Mouse (Mus musculus): ENCODE results near the gene Sars. TPM values are rescaled to one million over a fixed set of nuclear protein-coding genes. Genes with fewer than 3 reads are reported as not detected.

Sars gene
- polyA plus RNA-seq, 1 experiment from 2014 or later: 87.2 TPM

GRCm38 (mm10) chr3:108389111-108389545 lies 55.9 kb downstream of the Sars start:
- peaks cover 12% of the 10 kb centered on the region for H3K4me1 ChIP-seq (ENCODE audit: control insufficient read depth, insufficient read depth, low read length)
- no peaks in the 10 kb centered on the region for H3K9me3 ChIP-seq (replicated peaks; ENCODE audit: control insufficient read depth, low read length)
- 0% methylated on average over 5 of the region's 5 CpGs for WGBS
- no peaks in the 10 kb centered on the region for H3K27me3 ChIP-seq (ENCODE audit: control insufficient read depth, insufficient read depth, low read length)
- peaks cover 3% of the 10 kb centered on the region; the same call in 1 of the 2 replicates for H3K36me3 ChIP-seq (ENCODE audit: control insufficient read depth, insufficient read depth)
- H3K9ac ChIP-seq (ENCODE audit: low read length): peak overlapping the region; percentile 39
- H3K4me3 ChIP-seq (ENCODE audit: low read length): no peak overlapping the region
- peak overlapping the region; percentile 52 for H3K27ac ChIP-seq (ENCODE audit: low read length)
- ATAC-seq (replicated peaks; ENCODE audit: extremely low read depth, insufficient read depth, low FRiP score): peak; percentile 78
- peak overlapping the region; percentile 40; the same call in 1 of the 2 replicates for H3K4me2 ChIP-seq (ENCODE audit: low read depth, low read length)

DNA sequence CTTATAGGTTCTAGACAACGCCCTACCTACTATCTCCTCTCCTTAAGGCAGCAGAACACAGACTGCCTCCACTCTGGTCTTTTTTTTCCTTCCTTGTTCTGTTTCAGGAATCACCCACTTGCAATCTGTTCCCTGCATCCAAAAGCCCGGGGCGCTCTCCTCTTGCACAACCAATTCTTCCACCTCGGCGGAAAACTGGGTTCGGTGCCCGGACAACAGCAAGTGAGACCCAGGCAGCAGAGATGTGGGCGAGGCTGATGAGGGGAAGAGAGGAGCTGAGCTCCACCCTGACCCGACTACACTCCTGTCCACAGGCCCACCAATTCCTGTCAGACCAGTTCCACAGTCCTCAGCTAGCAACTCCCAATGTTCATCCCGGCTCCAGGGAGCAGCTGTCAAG lies 58.8 kb downstream of the Sars start:
- Histone ChIP-seq H3K9ac (ENCODE audit: low read length) (no peak overlapping the region), H3K36me3 (ENCODE audit: control insufficient read depth, insufficient read depth) (peaks cover 3% of the 10 kb centered on the region; the same call in 1 of the 2 replicates), H3K9me3 (replicated peaks; ENCODE audit: control insufficient read depth, low read length) (no peaks in the 10 kb centered on the region), H3K27ac (ENCODE audit: low read length) (no peak overlapping the region), H3K27me3 (ENCODE audit: control insufficient read depth, insufficient read depth, low read length) (no peaks in the 10 kb centered on the region), H3K4me2 (ENCODE audit: low read depth, low read length) (no peak overlapping the region), H3K4me1 (ENCODE audit: control insufficient read depth, insufficient read depth, low read length) (peaks cover 29% of the 10 kb centered on the region), H3K4me3 (ENCODE audit: low read length) (no peak overlapping the region)
- WGBS: 89% methylated on average over 10 of the region's 10 CpGs
- ATAC-seq (replicated peaks; ENCODE audit: extremely low read depth, insufficient read depth, low FRiP score): no peak

- no peak overlapping the region for H3K27ac ChIP-seq (ENCODE audit: low read length)
- H3K9ac ChIP-seq (ENCODE audit: low read length): peak overlapping the region; percentile 72; the same call in 1 of the 2 replicates
- H3K4me2 ChIP-seq (ENCODE audit: low read depth, low read length): peak overlapping the region; percentile 70
- H3K4me3 ChIP-seq (ENCODE audit: low read length): peak overlapping the region; percentile 80
- 44% methylated on average over 2 of the region's 2 CpGs for WGBS
- H3K36me3 ChIP-seq (ENCODE audit: control insufficient read depth, insufficient read depth): peaks cover 3% of the 10 kb centered on the region; the same call in 1 of the 2 replicates
- ATAC-seq (replicated peaks; ENCODE audit: extremely low read depth, insufficient read depth, low FRiP score): no peak
- no peaks in the 10 kb centered on the region for H3K27me3 ChIP-seq (ENCODE audit: control insufficient read depth, insufficient read depth, low read length)
- H3K4me1 ChIP-seq (ENCODE audit: control insufficient read depth, insufficient read depth, low read length): peaks cover 34% of the 10 kb centered on the region
- no peaks in the 10 kb centered on the region for H3K9me3 ChIP-seq (replicated peaks; ENCODE audit: control insufficient read depth, low read length)
Observed at GRCm38 (mm10) chr3:108384425-108384824, 60.6 kb downstream of the Sars start.

GRCm38 (mm10) chr3:108383485-108384354 lies 61.3 kb downstream of the Sars start, which contains the start of gene Psrc1:
Psrc1 (plus strand) TSS chr3:108383839.
- Histone ChIP-seq H3K4me1 (ENCODE audit: control insufficient read depth, insufficient read depth, low read length) (peaks cover 34% of the 10 kb centered on the region), H3K4me3 (ENCODE audit: low read length) (peak within 1 kb of the TSS; percentile 80), H3K36me3 (ENCODE audit: control insufficient read depth, insufficient read depth) (peaks cover 3% of the 10 kb centered on the region; the same call in 1 of the 2 replicates), H3K9me3 (replicated peaks; ENCODE audit: control insufficient read depth, low read length) (no peaks in the 10 kb centered on the region), H3K4me2 (ENCODE audit: low read depth, low read length) (peak within 1 kb of the TSS; percentile 70), H3K9ac (ENCODE audit: low read length) (peak within 1 kb of the TSS; percentile 72), H3K27me3 (ENCODE audit: control insufficient read depth, insufficient read depth, low read length) (no peaks in the 10 kb centered on the region), H3K27ac (ENCODE audit: low read length) (peak within 1 kb of the TSS; percentile 52)
- ATAC-seq (replicated peaks; ENCODE audit: extremely low read depth, insufficient read depth, low FRiP score): peak; percentile 88
- 1% methylated on average over 44 of the region's 44 CpGs for WGBS

DNA sequence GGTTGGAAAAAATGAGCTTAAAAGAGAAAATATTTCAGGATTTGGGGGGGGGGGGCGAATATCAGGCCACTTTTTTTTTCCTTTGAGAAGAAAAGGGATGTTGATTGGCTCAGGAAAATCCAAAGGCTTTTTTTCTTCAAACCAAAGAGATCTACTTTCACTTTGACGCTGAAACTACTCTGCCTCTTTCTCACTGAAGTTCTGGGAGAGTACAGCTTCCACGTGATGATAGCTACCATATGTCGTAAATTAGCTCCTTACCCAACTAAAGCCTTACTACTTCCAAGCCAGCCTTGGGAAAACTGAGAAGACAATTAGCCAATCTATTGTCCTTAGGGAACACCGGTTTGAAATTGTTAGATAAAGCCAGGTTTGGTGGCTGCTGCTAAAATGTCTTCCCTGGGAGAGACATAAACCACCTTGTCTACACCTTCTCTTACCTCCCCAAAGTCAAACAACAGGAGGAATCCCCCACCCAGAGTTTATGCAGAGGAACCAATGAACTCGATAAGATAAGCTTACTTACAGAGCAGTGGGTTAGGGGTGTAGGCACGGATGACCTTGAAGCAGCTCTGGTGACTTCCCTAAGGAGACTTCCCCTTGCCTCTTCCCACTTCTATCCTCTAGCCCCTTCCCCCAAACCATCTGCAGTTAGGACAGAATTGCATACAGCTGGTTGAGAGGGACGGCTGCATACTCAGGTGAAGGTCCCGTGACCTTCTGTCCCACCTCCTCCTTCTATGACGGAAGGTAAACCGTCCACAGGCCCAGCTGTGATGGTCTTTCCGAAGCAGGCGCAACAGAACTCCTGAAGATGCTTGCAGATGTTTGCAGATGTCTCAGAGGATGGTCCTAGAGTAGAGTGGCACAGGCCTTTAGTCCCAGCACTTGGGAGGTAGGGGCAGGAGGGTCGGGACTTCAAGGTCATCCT lies 62.8 kb downstream of the Sars start:
- WGBS: 55% methylated on average over 14 of the region's 14 CpGs
- peak overlapping the region; percentile 51 for H3K4me2 ChIP-seq (ENCODE audit: low read depth, low read length)
- peak overlapping the region; percentile 21 for H3K4me3 ChIP-seq (ENCODE audit: low read length)
- ATAC-seq (replicated peaks; ENCODE audit: extremely low read depth, insufficient read depth, low FRiP score): no peak
- no peaks in the 10 kb centered on the region for H3K27me3 ChIP-seq (ENCODE audit: control insufficient read depth, insufficient read depth, low read length)
- peaks cover 3% of the 10 kb centered on the region; the same call in 1 of the 2 replicates for H3K36me3 ChIP-seq (ENCODE audit: control insufficient read depth, insufficient read depth)
- no peaks in the 10 kb centered on the region for H3K9me3 ChIP-seq (replicated peaks; ENCODE audit: control insufficient read depth, low read length)
- H3K4me1 ChIP-seq (ENCODE audit: control insufficient read depth, insufficient read depth, low read length): peaks cover 34% of the 10 kb centered on the region
- H3K27ac ChIP-seq (ENCODE audit: low read length): peak overlapping the region; percentile 34; the same call in 1 of the 2 replicates
- H3K9ac ChIP-seq (ENCODE audit: low read length): peak overlapping the region; percentile 32; the same call in 1 of the 2 replicates

GRCm38 (mm10) chr3:108380695-108381094 lies 64.3 kb downstream of the Sars start:
- Histone ChIP-seq H3K4me3 (ENCODE audit: low read length) (no peak overlapping the region), H3K4me2 (ENCODE audit: low read depth, low read length) (no peak overlapping the region)
- 86% methylated on average over 6 of the region's 6 CpGs for WGBS

DNA sequence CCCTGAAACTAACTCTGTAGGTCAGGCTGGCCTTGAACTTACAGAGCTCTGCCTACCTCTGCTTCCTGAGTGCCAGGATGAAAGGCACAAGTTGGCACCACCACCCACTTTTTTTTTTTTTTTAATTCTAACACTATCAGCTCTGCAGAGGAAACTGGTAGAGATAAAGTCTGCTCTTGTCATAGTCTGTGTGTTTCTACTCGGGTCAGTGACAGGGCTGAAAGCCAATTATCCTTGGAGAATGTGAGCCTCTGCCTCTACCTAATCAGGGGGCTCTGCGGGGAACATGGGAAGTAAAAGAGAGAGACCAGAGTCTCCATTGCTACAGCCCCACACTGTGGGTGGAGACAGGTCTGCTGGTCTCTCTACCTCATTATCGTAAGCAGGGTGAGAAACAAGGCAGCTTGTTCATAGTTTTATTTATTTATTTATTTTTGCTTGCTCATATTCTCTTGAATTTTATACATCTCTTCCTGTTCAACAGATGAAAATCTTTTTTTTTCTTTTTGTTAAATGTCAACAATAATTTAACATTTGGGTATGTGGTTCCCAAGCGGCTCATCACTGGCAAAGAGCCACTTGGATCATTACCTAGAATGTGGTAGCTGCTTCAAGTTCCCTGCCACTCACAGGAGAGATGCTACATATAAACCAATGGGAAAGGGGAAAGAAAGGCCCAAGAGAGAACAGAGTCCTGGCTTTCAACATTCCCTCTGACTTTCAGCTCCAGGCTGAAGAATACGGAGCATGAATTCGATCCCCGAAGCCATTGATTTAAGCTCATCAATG lies 65.9 kb downstream of the Sars start:
- no peak overlapping the region for H3K9ac ChIP-seq (ENCODE audit: low read length)
- 56% methylated on average over 7 of the region's 7 CpGs for WGBS
- H3K27ac ChIP-seq (ENCODE audit: low read length): peak overlapping the region; percentile 44
- H3K36me3 ChIP-seq (ENCODE audit: control insufficient read depth, insufficient read depth): no peaks in the 10 kb centered on the region
- no peak; the same call in 1 of the 2 replicates for ATAC-seq (replicated peaks; ENCODE audit: extremely low read depth, insufficient read depth, low FRiP score)
- H3K27me3 ChIP-seq (ENCODE audit: control insufficient read depth, insufficient read depth, low read length): no peaks in the 10 kb centered on the region
- H3K4me3 ChIP-seq (ENCODE audit: low read length): no peak overlapping the region
- H3K4me2 ChIP-seq (ENCODE audit: low read depth, low read length): no peak overlapping the region
- H3K9me3 ChIP-seq (replicated peaks; ENCODE audit: control insufficient read depth, low read length): no peaks in the 10 kb centered on the region
- peaks cover 25% of the 10 kb centered on the region for H3K4me1 ChIP-seq (ENCODE audit: control insufficient read depth, insufficient read depth, low read length)

More at GRCm38 (mm10) chr3:108380695-108381094, 64.3 kb downstream of the Sars start:
- Histone ChIP-seq H3K4me1 (ENCODE audit: control insufficient read depth, insufficient read depth, low read length) (peaks cover 34% of the 10 kb centered on the region), H3K9me3 (replicated peaks; ENCODE audit: control insufficient read depth, low read length) (no peaks in the 10 kb centered on the region), H3K27me3 (ENCODE audit: control insufficient read depth, insufficient read depth, low read length) (no peaks in the 10 kb centered on the region), H3K27ac (ENCODE audit: low read length) (no peak overlapping the region), H3K36me3 (ENCODE audit: control insufficient read depth, insufficient read depth) (no peaks in the 10 kb centered on the region), H3K9ac (ENCODE audit: low read length) (no peak overlapping the region)
- no peak for ATAC-seq (replicated peaks; ENCODE audit: extremely low read depth, insufficient read depth, low FRiP score)
